Mouse (Mus musculus): ENCODE results near the gene Ctsf.
A peak's percentile ranks its signal among the peaks of the same experiment; 100 is the strongest.
"Not testable (repeated sequence)": the region's sequence is repeated elsewhere in the genome, so short reads cannot be mapped to it uniquely, and the experiment has no call there.

Gene Ctsf

DNA sequence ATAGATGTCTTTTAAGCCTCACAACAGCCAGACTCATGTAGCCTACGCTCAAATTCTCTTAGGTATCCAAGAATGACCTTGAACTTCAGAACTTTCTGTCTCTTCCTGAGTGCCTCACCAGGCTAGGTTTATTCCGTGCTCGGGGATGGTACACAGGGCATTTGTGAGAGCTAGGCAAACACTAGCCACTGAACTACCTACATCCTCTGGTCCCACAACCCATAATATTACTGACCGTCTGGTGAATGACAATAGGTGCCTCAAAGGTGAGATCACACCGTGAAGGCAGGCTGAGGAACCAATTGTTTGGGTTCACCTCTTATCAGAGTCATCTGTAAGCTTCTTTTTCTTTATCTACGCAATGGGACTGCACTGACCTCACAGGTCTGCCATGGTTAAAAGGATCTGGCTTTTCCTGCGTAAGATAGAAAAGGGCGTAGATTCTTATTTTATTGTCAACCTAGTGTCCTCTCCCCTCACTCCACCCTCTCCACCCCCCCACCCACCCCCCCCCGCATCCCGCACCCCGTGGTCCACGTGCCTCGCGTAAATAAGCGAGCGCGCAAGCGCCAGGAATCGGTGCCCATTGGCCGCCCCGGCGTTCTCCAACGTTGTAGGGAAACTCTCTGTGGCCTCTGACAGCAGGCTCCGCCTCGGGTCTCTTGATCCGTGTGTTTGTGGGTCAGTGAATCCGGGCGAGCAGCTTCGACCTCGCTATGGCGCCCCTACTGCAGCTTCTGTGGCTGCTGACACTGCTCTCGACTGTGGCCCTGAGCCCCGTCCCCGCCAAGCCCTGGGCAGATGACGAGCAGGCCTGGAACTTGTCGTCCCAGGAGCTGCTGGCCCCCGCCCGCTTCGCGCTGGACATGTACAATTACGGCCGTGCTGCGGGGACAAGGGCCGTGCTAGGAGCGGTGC, at the start of gene Ctsf:
TSS of gene Ctsf (plus strand) at position 579 of the 918 bp plus-strand sequence.
- peak; percentile 92 to 93 for DNase-seq (ENCODE audit: low spot score in 2 of 2)

DNA sequence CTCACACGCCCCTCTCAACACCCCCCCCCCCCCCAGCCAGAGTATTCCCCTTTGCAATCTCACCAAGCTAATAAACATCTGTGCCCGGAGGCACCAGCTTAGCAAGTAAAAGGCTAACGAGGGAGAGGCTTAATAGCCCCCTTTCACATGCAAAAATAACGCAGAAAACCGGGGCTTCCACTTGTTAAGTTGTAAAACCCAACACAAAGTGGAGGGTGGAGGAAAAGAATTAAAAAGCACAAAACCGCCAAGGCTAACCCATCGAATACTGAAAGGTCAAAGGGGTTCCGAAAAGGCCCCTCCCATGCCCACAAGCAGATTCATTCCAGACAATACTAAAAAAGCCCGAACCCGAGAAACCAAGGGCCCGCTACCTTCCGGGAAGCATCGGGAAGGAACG, 44.6 kb upstream of the Ctsf start:
- no peak for DNase-seq (ENCODE audit: low spot score in 2 of 2)

DNA sequence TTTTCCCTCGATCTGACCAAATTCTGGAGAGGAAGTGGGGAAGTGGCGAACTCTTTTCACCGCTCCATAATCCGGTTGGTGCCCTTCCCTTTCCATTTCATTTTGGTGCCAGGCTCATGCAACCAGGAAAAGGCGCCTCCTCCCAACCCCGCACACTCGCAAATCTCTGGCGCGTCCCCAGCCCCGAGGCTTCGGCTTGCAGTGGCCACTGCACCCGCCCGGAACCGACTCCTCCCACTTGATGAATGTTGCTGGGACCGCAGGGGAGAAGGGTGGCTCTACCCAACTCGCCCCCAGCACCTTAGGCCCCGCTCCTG, 44.2 kb upstream of the Ctsf start:
- no peak for DNase-seq (ENCODE audit: low spot score in 2 of 2)

DNA sequence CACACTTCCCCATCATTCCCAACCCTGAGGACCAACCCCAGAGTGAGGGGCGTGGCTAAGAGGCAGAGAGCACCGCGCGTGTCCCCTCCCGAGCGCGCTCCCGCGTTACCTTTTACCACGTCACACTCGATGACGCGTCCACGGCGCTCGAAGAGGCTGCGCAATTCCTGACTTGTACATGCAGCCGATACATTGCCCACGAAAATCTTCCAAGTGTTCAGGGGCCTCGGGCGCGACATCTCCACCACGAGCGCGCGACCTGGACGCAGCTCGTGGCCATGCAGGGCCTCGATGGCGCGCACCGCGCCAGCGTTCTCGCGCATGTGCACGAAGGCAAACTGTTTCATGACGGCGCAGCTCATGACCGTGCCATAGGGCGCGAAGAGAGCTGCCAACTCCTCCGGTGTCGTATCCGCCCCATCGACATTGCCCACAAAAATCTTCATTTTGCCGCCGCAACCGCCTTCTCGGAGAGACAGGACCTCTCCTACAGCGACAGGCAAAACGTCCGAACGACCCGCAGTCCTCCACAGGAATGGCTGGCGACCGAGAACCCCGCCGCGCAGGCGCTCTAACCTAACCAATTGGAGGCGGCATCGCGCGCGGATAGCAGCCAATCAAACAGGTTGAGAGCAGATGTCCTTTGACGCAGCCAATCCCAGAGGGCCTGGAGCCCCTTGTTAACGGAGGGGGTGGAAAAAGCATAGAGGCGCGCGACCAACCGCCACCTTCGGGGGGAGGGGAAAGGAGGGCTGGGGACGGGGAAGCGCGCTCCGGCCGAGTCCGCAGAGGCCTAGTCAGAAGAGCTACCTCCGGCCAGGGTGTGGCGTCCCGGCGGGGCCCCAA, 43.6 kb upstream of the Ctsf start, which contains the start of the genes Gm21992 and Rbm14:
TSS of gene Gm21992 (minus strand) at position 550 of the 846 bp plus-strand sequence.
TSS of gene Rbm14 (minus strand) at position 572 of the 846 bp plus-strand sequence.
- DNase-seq (ENCODE audit: low spot score in 2 of 2) = peak; percentile 99

DNA sequence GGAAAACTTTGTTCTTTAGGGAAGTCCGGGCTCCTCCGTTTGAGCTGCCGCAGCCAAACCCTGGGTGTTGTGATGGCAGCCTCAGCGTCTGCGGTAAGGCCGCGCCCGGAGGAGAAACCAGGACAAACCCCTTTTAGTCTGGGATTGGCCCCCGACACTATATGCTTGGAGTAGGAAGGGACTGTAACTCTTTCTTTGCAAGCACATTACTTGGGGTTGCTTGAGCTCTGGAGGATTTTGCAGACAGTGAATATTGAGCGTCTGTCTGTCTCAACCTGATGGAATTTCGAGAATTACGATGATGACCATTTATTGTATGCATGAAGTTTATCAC, 43.1 kb upstream of the Ctsf start:
- DNase-seq (ENCODE audit: low spot score in 2 of 2) = no peak

DNA sequence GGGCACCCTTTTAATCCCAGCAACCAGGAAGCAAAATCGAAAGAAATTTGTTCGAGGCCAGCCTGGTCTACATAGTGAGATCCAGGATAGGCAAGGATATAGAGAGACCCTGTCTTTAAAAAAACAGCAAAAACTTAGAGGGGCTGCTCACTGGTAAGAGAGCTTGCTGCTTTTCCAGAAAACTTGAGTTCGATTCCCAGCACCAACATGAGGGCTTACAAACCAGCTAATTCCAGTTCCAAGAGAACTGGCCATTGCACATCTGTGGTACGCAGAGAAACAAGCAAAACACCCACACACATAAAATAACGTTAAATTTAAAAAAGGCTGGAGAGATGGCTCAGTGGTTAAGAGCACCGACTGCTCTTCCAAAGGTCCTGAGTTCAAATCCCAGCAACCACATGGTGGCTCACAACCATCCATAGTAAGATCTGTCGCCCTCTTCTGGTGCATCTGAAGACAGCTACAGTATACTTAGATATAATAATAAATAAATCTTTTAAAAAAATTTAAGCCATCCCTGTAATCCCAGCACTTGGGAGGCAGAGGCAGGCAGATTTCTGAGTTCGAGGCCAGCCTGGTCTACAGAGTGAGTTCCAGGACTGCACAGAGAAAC, 42.5 kb upstream of the Ctsf start:
- not testable (repeated sequence) for DNase-seq (ENCODE audit: low spot score in 2 of 2)

DNA sequence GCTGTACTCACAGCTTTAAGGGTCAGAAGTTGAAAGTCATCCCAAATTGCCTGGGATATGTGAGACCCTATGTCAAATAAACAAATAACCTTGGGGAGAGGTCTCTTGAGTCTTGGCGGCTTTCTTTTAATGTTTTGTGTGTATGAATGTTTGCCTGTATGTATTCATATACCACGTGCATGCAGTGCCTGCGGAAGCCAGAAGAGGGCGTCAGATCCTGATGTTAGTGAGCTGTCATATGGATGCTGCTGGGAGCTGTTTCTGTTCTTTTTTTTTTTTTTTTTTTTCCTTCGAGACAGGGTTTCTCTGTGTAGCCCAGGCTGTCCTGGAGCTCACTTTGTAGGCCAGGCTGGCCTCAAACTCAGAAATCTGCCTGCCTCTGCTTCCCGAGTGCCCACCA, 41.9 kb upstream of the Ctsf start:
- no peak for DNase-seq (ENCODE audit: low spot score in 2 of 2)

DNA sequence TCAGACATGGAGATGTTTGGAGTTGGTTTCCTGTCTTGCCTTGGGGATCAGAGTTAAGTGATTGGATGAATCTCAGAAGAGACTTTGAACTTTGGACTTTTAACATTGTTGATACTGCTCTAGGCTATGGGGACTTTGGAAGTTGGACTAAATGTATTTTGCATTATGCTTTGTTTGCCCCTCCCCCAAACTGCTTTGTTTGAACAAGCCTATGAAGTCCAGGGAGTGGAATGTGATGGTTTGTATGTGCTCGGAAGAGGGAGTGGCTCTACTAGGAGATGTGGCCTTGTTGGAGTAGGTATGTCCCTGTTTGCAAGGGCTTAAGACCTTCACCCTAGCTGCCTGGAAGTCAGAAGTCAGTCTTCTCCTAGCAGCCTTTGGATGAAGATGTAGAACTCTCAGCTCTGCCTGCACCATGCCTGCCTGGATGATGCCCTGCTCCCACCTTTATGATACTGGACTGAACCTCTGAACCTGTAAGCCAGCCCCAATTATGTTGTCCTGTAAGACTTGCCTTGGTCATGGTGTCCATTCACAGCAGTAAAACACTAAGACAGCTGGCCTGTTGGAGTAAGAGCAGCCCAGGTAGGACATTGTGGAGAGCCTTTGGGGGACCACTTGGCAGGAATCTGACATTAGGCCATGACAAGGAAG, 37.6 kb upstream of the Ctsf start:
- DNase-seq (ENCODE audit: low spot score in 2 of 2) = no peak

DNA sequence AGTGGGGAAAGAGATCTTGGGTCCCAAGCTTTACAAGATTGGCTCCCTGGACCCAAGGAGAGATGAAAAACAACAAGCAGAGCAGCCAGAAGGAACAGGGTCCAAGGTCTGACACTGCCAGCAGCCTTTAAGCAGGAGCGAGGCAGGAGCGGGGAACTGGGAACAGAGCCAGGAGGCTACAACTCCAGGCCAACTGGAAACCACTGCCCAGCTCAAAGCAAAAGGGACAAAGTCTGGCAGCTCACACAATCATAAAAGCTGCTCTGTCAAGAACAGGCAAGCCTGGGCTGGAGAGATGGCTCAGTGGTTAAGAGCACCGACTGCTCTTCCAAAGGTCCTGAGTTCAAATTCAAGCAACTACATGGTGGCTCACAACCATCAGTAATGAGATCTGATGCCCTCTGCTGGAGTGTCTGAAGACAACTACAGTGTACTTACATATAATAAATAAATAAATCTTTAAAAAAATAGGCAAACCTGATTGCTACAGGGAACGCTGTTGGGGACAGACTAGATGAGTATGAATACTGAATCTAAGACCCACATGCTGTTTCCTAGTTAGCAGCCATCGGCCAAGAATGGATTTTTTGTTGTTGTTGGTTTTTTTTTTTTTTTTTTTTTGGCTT, 34.1 kb upstream of the Ctsf start:
- peak; percentile 79 to 87 for DNase-seq (ENCODE audit: low spot score in 2 of 2)

DNA sequence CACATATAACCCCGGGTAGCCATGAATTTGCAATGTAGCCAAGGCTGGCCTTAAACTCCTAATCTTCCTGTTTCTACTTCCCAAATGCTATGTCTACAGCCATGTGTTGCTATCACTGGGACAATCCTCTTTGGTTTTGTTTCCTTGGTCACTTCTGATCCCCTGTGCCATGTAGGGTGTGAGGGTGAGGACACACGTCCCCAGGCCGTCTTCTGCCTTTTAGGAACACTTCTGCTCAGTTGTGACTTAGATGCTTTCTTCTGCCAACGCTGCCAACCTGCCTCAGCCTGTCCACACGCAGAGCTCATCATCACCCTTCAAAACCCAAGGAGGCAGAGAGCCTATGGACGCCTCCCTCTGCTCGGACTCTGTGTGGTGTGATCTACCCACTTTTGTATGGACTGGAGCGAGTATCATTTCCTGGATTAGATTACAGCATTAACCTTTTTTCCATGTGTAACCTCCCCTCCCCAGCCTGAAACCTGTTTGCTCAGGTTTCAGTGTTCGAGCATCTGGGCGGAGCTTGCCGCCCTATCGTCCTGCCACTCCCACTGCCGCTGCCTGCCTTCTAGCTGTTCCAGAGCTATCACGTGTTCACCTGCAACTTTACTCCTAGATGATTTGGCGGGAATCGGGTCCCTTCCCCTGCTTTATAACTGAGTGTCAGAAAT, 26.4 kb upstream of the Ctsf start:
- DNase-seq (ENCODE audit: low spot score in 2 of 2) = no peak

DNA sequence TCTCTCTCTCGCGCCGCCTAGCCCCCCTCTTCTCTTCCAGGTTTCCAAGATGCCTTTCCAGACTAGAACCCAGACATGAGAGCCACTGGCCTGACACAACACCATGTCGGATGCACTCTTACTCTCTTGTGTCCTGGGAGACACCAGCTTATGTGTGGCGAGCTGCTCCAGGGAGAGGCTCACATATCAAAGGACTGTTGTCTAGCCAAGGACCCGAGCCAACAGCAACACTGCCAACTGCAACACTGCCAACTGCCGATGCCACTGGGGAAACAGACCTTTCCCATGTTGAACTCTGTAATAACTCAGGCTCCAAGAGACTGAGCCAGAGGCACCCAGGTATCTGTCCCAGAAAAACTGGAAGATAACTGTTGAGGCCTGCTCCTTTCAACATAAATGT, 25.8 kb upstream of the Ctsf start:
- DNase-seq (ENCODE audit: low spot score in 2 of 2) = peak; percentile 39 to 74

DNA sequence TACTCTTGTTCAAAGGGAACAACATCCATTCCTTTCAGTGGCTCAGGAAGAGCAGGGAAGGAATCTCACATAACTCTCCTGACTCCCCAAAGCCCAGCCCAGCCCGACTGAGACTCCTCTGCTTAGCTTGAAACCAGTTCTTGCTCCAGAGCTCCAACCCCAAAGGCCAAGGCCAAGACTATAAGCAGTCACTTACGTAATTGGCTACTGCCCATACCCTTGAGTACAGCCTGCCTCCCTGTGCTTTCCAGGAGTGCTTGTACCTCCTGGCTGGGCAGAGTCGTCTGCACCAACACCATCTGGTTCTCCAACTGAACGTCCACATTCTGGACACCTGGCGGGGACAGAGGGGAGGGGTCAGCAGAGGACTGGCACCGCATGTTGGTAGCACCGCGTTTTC, 21.0 kb upstream of the Ctsf start:
- no peak for DNase-seq (ENCODE audit: low spot score in 2 of 2)

DNA sequence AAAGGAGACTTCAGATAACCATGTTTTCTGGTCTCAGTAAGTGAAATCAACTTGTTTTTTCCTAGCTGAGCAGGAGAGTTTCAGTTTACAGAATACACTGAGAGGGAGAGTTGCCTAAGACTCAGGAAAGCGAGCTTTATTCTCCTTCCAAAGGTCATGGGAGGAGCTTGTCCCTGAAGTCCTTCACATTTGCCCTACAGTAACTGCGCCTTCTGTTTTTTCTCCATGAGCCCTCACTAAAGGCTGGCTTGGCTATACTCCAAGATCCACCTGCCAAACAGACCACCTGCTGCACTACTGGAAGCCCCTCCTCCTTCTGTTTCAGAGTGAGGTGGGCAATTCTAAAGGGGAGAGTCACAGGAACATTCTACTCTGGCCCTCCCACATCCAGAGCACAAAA, 18.8 kb upstream of the Ctsf start:
- no peak for DNase-seq (ENCODE audit: low spot score in 2 of 2)

DNA sequence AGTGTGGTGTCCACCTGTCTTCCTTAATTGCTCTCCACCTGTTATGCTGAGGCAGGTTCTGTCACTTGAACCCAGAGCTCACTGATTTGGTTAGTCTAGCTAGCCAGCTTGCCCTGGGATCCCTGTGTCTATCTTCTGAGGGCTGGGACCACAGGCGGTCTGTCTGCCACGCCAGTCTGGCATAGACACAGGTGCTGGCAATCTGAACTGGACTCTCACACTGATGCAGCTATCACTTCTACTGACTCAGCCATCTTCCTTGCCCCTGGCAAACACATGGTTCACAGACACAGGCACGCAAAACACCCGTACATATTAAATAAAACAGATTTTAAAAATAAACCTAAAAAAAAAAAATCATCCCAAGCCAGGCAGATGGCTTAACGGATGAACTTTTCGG, 17.9 kb upstream of the Ctsf start:
- DNase-seq (ENCODE audit: low spot score in 2 of 2) = no peak

DNA sequence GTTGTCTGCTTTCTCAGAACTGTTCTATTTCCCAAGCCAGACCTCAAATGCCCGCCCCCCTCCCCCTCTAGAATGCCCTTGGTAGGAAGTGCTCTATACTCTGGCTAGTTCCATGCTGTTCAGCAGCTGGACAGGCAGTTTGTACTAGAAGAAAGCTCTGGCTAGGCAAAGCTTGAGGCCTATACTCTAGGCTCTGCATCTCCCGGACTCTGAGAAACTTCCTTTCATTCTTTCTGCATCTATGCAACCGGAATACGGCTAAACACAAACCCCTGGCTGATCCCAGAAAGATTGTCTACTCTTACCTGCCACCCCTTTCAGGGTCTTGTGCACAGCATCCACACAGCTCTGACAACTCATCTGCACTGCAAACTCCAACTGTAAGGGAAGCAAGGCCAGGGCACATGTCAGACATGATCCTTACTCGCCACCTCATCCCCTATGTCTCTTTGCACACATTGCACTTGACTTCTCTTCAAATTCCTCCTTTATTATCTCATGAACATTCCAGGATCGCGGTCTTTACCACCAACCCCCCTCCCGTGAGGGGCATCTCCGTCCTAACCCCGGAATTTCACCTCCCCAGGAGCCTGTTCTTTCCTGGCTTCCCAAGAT, 16.3 kb upstream of the Ctsf start:
- DNase-seq (ENCODE audit: low spot score in 2 of 2) = no peak

DNA sequence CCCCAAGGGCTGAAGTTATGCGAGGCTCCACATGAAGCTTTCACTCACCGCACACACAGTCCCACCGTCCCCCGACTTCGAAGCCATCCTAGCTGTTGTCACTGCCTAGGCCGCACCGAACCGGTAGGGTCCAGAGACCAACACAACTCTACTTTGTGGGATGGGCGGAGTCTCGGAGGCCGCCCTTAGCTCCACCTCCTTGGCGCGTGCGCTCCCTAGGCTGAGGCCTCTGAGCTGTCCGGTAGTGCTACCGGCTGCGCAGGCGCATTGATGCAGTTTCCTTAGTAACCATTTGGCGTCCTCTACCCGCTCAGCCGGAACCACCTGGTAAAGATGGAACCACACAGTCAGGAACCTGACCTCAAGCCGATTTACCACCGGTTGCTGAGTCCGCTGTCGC, 15.8 kb upstream of the Ctsf start, which contains the start of the genes Ccs and Ccdc87:
TSS of gene Ccs (minus strand) at position 184 of the 400 bp plus-strand sequence.
TSS of gene Ccdc87 (plus strand) at position 218 of the 400 bp plus-strand sequence.
- peak; percentile 97 to 98 for DNase-seq (ENCODE audit: low spot score in 2 of 2)

DNA sequence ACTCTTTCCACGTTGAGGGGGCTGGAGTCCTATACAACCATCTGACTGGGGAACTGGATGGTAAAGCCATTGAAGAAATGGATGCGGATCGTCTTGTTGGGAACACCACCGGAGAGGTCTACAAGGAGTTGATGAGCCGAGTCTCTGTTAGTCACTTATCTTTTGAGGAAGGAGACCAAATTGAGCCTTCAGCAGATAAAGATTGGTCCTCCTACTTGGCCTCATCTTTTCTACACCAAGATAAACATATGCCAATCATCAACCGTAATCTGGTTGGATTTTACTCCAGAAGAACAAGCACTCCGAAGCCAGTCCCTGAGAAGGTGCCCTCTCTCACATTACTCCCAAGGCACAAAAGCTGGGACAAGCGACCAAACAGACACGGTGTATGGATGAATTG, 14.1 kb upstream of the Ctsf start:
- DNase-seq (ENCODE audit: low spot score in 2 of 2) = no peak

DNA sequence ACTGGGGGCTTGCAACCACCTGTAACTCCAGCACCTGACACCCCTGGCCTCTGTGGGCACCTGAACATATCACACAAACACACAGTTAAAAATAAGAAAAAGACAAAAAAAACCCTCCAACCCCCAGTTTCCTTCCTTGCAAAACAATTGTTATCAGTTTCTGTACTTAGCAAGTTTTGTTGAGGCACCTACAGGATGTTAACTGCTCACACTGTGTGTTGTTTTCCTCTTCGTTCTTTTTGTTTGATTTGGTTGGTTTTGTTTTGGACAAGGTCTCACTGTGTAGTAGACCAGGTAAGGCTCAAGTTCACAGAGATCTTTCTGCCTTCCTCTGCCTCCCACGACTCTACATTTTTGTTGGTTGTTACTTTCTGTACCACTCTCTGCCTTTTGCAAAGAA, 12.3 kb upstream of the Ctsf start:
- DNase-seq (ENCODE audit: low spot score in 2 of 2) = no peak

DNA sequence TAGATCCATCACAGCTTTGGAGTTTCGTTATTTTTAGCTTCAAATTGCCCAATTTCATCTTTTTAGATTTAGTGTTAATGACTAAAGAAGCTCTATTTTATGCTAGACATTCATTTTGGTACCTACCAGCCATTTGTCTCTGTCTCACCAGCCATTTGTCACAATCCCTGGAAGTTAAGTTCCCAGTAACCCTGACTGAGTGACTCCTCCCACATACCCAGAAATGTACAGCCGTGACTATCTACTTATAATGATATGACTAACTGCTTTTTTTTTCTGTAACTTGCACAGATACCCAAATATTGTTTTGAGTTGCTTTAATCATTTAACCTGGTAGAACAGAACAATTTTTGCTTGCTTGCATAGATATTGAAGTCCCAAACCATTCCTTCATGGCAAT, 9.1 kb upstream of the Ctsf start:
- no peak for DNase-seq (ENCODE audit: low spot score in 2 of 2)

DNA sequence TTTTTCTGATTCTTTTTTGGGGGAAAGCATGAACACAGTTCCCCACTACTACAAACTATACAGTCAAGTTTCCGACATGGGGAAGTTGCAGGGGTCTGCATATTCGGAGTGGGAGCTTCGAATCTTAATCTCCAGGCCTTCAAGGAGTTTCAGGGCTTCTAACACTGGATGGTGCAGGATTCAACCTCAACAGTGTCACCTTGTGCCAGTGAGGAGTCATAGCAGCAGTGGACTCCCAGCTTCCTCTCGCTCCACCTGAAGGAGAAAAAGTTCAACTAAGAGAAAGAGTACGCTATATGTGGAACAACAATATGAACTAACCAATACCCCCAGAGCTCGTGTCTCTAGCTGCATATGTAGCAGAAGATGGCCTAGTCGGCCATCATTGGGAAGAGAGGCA, 7.4 kb upstream of the Ctsf start:
- DNase-seq (ENCODE audit: low spot score in 2 of 2) = peak in 1 of 2 experiments; percentile 9

All from heart, adult 9 months (tissue).